Mouse (Mus musculus) stomach, embryonic 16.5 days (tissue): ENCODE measurements at regions not wholly inside any gene's neighbourhood (a gene's known extent, or its start where the extent isn't known, plus 50 kb on each side); places are given as distances from the start of the nearest gene placed in this dataset.

Experiments
- ATAC-seq: fragments of 200-750 bp; cut with Nextera tagmentation; 2 replicates; pipeline ENCODE4 v1.8.0; 2017; ENCODE audit warnings: moderate number of reproducible peaks, moderate TSS enrichment; ENCODE audit not compliant: insufficient read depth, low FRiP score
- H3K27ac ChIP-seq: fragments of 300-500 bp; sonication (generic); 2 replicates; pipeline ENCODE4 v1.5.1; 2014; ENCODE audit warnings: low read length
- H3K27me3 ChIP-seq: fragments of 300-500 bp; sonication (generic); 2 replicates; pipeline ENCODE4 v1.6.1; 2014; ENCODE audit warnings: low read length, control low read depth, mixed read lengths; ENCODE audit not compliant: control insufficient read depth, insufficient read depth
- H3K36me3 ChIP-seq: fragments of 300-500 bp; sonication (generic); 2 replicates; pipeline ENCODE4 v1.6.1; 2014; ENCODE audit warnings: low read length; ENCODE audit not compliant: control insufficient read depth, insufficient read depth
- H3K4me1 ChIP-seq: fragments of 300-500 bp; sonication (generic); 2 replicates; pipeline ENCODE4 v1.6.1; 2014; ENCODE audit warnings: low read length, control low read depth, mixed read lengths; ENCODE audit not compliant: control insufficient read depth, insufficient read depth
- H3K4me2 ChIP-seq: fragments of 300-500 bp; sonication (generic); 2 replicates; pipeline ENCODE4 v1.6.1; 2014; ENCODE audit warnings: low read depth, low read length, mixed read lengths
- H3K4me3 ChIP-seq: fragments of 300-500 bp; sonication (generic); replicated peaks from 2 replicates; pipeline ENCODE4 v1.5.1; 2014; ENCODE audit warnings: mild to moderate bottlenecking, low read length
- H3K9ac ChIP-seq: fragments of 300-500 bp; sonication (generic); 2 replicates; pipeline ENCODE4 v1.6.1; 2014; ENCODE audit warnings: low read length
- H3K9me3 ChIP-seq: fragments of 300-500 bp; sonication (generic); replicated peaks from 2 replicates; pipeline ENCODE4 v1.6.1; 2016; ENCODE audit warnings: low read length, control low read depth; ENCODE audit not compliant: control insufficient read depth
- WGBS: fragments of 180-500 bp; shearing (Covaris S2); extraction: QIAGEN DNeasy Blood & Tissue Kit; methylation state at CpG from one replicate; pipeline ENCODE4 v1.1.7; 2014; 5-methylcytosine and 5-hydroxymethylcytosine counted together

- Histone ChIP-seq H3K4me3 (no peak overlapping the region), H3K27ac (no peak overlapping the region), H3K4me1 (no peaks in the 10 kb centered on the region), H3K9me3 (no peaks in the 10 kb centered on the region), H3K9ac (no peak overlapping the region), H3K4me2 (no peak overlapping the region), H3K27me3 (no peaks in the 10 kb centered on the region), H3K36me3 (no peaks in the 10 kb centered on the region)
- no peak for ATAC-seq
- 62% methylated on average over 3 of the region's 3 CpGs for WGBS
Observed at GRCm38 (mm10) chr12:10256385-10256784, 113.4 kb upstream of the Nt5c1b start.

DNA sequence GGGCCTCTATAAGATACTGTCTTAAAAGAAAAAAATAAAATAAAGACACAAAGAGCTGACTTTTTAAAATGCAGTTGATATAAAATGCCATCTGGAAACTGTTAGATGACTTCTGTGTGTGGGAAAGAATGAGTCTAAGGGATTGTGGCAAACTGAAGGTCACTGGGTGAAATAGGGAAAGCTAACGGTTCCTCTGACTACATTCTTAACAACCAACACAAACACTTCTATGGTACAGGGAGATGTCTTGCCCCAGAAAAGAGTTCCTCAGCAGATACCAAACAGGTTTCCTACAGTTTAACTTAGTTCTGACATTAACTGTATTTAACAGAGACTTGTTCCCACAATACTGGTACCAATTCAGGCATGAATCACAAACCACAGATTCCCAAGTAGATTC is 103.6 kb upstream of the Nt5c1b start:
- no peak for ATAC-seq
- Histone ChIP-seq H3K27me3 (no peaks in the 10 kb centered on the region), H3K4me2 (no peak overlapping the region), H3K27ac (no peak overlapping the region), H3K4me1 (no peaks in the 10 kb centered on the region), H3K36me3 (no peaks in the 10 kb centered on the region), H3K4me3 (no peak overlapping the region), H3K9me3 (no peaks in the 10 kb centered on the region), H3K9ac (no peak overlapping the region)
- 61% methylated on average over 1 of the region's 1 CpGs for WGBS

DNA sequence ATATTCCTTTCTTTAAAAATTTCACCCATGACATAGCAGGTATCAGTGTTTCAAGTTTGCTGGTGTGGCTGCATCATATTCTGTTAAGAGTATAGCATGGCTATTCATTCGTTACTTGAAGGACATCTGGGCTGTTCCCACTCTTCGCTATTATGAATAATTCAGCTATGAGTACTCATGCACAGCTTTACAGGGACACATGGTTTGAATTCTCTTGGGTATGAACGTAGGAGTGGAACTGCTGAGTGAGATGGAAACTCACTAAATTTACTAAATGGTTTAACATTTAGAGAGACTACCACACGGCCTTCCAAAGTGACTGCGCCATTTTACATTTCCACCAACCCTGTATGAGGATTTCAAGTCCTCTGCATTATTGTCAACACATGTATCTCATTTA is 97.7 kb upstream of the Nt5c1b start:
- no peak overlapping the region for H3K9ac ChIP-seq
- no peak overlapping the region for H3K4me2 ChIP-seq
- no peaks in the 10 kb centered on the region for H3K27me3 ChIP-seq
- no peaks in the 10 kb centered on the region for H3K36me3 ChIP-seq
- H3K4me1 ChIP-seq = no peaks in the 10 kb centered on the region
- no peak overlapping the region for H3K27ac ChIP-seq
- H3K4me3 ChIP-seq = no peak overlapping the region
- no peak for ATAC-seq
- no peaks in the 10 kb centered on the region for H3K9me3 ChIP-seq
- 90% methylated on average over 5 of the region's 5 CpGs for WGBS

- Histone ChIP-seq H3K9me3 (no peaks in the 10 kb centered on the region), H3K9ac (no peak overlapping the region), H3K27ac (no peak overlapping the region), H3K27me3 (no peaks in the 10 kb centered on the region), H3K4me3 (no peak overlapping the region), H3K4me1 (no peaks in the 10 kb centered on the region), H3K4me2 (no peak overlapping the region), H3K36me3 (no peaks in the 10 kb centered on the region)
- WGBS = 50% methylated on average over 1 of the region's 1 CpGs
- no peak for ATAC-seq
Observed at GRCm38 (mm10) chr12:10275226-10275625, 94.5 kb upstream of the Nt5c1b start.

DNA sequence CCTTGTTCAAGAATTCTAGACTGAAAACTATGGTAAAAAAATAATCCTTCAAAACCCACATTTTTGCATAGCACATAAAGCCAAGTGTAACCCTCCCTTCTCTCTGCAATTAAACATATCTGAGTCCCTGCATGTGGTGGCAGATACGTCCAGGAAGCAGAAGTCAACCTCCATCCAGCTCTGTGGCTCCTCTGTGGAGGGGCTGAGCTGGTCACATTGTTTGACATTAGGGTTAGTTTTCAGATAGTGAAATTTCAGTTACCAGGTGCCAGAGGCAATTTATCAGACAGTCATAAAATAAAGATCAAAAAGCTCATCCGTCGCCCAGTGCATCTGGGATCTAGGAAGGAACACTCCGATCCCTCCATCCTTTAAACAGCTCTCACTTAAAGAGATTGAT is 77.1 kb upstream of the Nt5c1b start:
- 32% methylated on average over 4 of the region's 4 CpGs for WGBS
- Histone ChIP-seq H3K9ac (no peak overlapping the region), H3K4me3 (no peak overlapping the region), H3K4me2 (no peak overlapping the region), H3K4me1 (no peaks in the 10 kb centered on the region), H3K36me3 (no peaks in the 10 kb centered on the region), H3K27ac (no peak overlapping the region), H3K27me3 (no peaks in the 10 kb centered on the region), H3K9me3 (no peaks in the 10 kb centered on the region)
- no peak for ATAC-seq

GRCm38 (mm10) chr12:10305970-10306369 is 63.8 kb upstream of the Nt5c1b start:
- no peak overlapping the region for H3K4me2 ChIP-seq
- H3K9me3 ChIP-seq = no peaks in the 10 kb centered on the region
- no peak overlapping the region for H3K4me3 ChIP-seq
- no peaks in the 10 kb centered on the region for H3K36me3 ChIP-seq
- no peaks in the 10 kb centered on the region for H3K27me3 ChIP-seq
- no peak overlapping the region for H3K9ac ChIP-seq
- H3K4me1 ChIP-seq = no peaks in the 10 kb centered on the region
- no peak overlapping the region for H3K27ac ChIP-seq
- ATAC-seq = no peak
